8 mouse cellular contexts compared by ENCODE assay signal in genomic region chr12:59039971-59040844, GRCm38 (mm10). TPM values are rescaled to one million over a fixed set of nuclear protein-coding genes. Genes with fewer than 3 reads are reported as not detected.
DNase-seq lines count a peak whose midpoint lies in the region; ATAC-seq and TF ChIP-seq lines count a peak whose summit lies in the region.

No protein-coding gene starts in this region.

- no peak for TF ChIP-seq CTCF in bone marrow macrophage, adult 2 months (IDR thresholded peaks at IDR 0.05; ENCODE audit: low read depth, low read length)

- H3K4me3 ChIP-seq in bone marrow macrophage, adult 2 months (ENCODE audit: insufficient read depth, low read length) = peak overlapping the region; percentile 34; the same call in 1 of the 2 replicates
- H3K4me3 ChIP-seq in forebrain, embryonic 16.5 days (replicated peaks; ENCODE audit: low read length) = no peak overlapping the region
- H3K4me3 ChIP-seq in hindbrain, embryonic 16.5 days (ENCODE audit: low read length) = no peak overlapping the region
- H3K4me3 ChIP-seq in liver, embryonic 11.5 days (ENCODE audit: low read depth, low read length) = no peak overlapping the region

- peak; percentile 79 for ATAC-seq in forebrain, embryonic 16.5 days
- ATAC-seq in hindbrain, embryonic 16.5 days = peak; percentile 82
- ATAC-seq in liver, embryonic 11.5 days (replicated peaks; ENCODE audit: low FRiP score) = peak; percentile 93
- ATAC-seq in monocyte, adult 5-6 weeks (replicated peaks; ENCODE audit: insufficient number of reproducible peaks, low FRiP score, low TSS enrichment, poor library complexity, severe bottlenecking) = peak; percentile 59; the same call in 1 of the 2 replicates

- 7% methylated on average over 23 of the region's 23 CpGs for WGBS in forebrain, embryonic 16.5 days
- 5% methylated on average over 23 of the region's 23 CpGs for WGBS in hindbrain, embryonic 16.5 days
- WGBS in liver, embryonic 11.5 days = 2% methylated on average over 23 of the region's 23 CpGs

- DNase-seq in MEL-GATA-1-ER (ENCODE audit: extremely low read depth, low read depth) = peak; percentile 100
- peak; percentile 84 for DNase-seq in liver, embryonic 11.5 days (ENCODE audit: low spot score)
- DNase-seq in yolk sac, embryonic 10.5 days (ENCODE audit: low spot score) = peak; percentile 89
- DNase-seq in left cerebral cortex, adult 9 months (ENCODE audit: low spot score in 2 of 2) = no peak

- peaks cover 10% of the 10 kb centered on the region for H3K4me1 ChIP-seq in bone marrow macrophage, adult 2 months (ENCODE audit: control insufficient read depth, insufficient read depth, low read length)
- peaks cover 3% of the 10 kb centered on the region; the same call in 1 of the 2 replicates for H3K4me1 ChIP-seq in forebrain, embryonic 16.5 days (replicated peaks; ENCODE audit: control insufficient read depth, insufficient read depth, low read length)
- H3K4me1 ChIP-seq in hindbrain, embryonic 16.5 days (ENCODE audit: control insufficient read depth, insufficient read depth, low read depth, low read length) = no peaks in the 10 kb centered on the region
- no peaks in the 10 kb centered on the region for H3K4me1 ChIP-seq in liver, embryonic 11.5 days (replicated peaks; ENCODE audit: control insufficient read depth, insufficient read depth, low read length)

- H3K27me3 ChIP-seq in forebrain, embryonic 16.5 days (replicated peaks; ENCODE audit: control insufficient read depth, insufficient read depth, low read length) = no peaks in the 10 kb centered on the region
- H3K27me3 ChIP-seq in hindbrain, embryonic 16.5 days (replicated peaks; ENCODE audit: control insufficient read depth, insufficient read depth, low read length) = no peaks in the 10 kb centered on the region
- H3K27me3 ChIP-seq in liver, embryonic 11.5 days (replicated peaks; ENCODE audit: control insufficient read depth, insufficient read depth, low read length) = no peaks in the 10 kb centered on the region

- H3K36me3 ChIP-seq in forebrain, embryonic 16.5 days (ENCODE audit: control insufficient read depth, insufficient read depth) = peaks cover 8% of the 10 kb centered on the region; the same call in 1 of the 2 replicates
- peaks cover 14% of the 10 kb centered on the region for H3K36me3 ChIP-seq in hindbrain, embryonic 16.5 days (ENCODE audit: control insufficient read depth, insufficient read depth, low read length)
- H3K36me3 ChIP-seq in liver, embryonic 11.5 days (ENCODE audit: control insufficient read depth, insufficient read depth, low read length) = peaks cover 2% of the 10 kb centered on the region; the same call in 1 of the 2 replicates

- peak overlapping the region; percentile 23 for H3K4me2 ChIP-seq in forebrain, embryonic 16.5 days (ENCODE audit: low read length)
- peak overlapping the region; percentile 25; the same call in 1 of the 2 replicates for H3K4me2 ChIP-seq in hindbrain, embryonic 16.5 days (ENCODE audit: low read length)
- H3K4me2 ChIP-seq in liver, embryonic 11.5 days = peak overlapping the region; percentile 47

- TF ChIP-seq POLR2A in bone marrow macrophage, adult 2 months (IDR thresholded peaks at IDR 0.05; ENCODE audit: borderline replicate concordance, low read depth, low read length) = no peak

- no peaks in the 10 kb centered on the region for H3K9me3 ChIP-seq in forebrain, embryonic 16.5 days (ENCODE audit: control insufficient read depth, low read length)
- H3K9me3 ChIP-seq in hindbrain, embryonic 16.5 days (ENCODE audit: control insufficient read depth, low read length) = no peaks in the 10 kb centered on the region
- no peaks in the 10 kb centered on the region for H3K9me3 ChIP-seq in liver, embryonic 11.5 days (ENCODE audit: control insufficient read depth, low read length)

- no peak overlapping the region for H3K9ac ChIP-seq in forebrain, embryonic 16.5 days (replicated peaks; ENCODE audit: low read depth, low read length)
- no peak overlapping the region for H3K9ac ChIP-seq in hindbrain, embryonic 16.5 days (ENCODE audit: low read depth, low read length)
- H3K9ac ChIP-seq in liver, embryonic 11.5 days (ENCODE audit: low read depth, low read length) = peak overlapping the region; percentile 63; the same call in 1 of the 2 replicates

- peak overlapping the region; percentile 92 for H3K27ac ChIP-seq in bone marrow macrophage, adult 2 months (ENCODE audit: insufficient read depth, low read depth, low read length)
- no peak overlapping the region for H3K27ac ChIP-seq in forebrain, embryonic 16.5 days (ENCODE audit: low read length)
- peak overlapping the region; percentile 45 for H3K27ac ChIP-seq in hindbrain, embryonic 16.5 days (ENCODE audit: low read depth, low read length)
- peak overlapping the region; percentile 87 for H3K27ac ChIP-seq in liver, embryonic 11.5 days (ENCODE audit: low read depth, low read length)

RNA-seq across cellular contexts. Expression of gene Trappc6b, which starts 21.1 kb away (rescaled TPM):
- polyA plus RNA-seq in bone marrow macrophage, adult 2 months (2012; ENCODE audit: insufficient read depth, insufficient read length, missing spikeins) = 88.0 and 90.6 TPM in 2 replicates
- 153 and 164 TPM in 2 replicates for polyA plus RNA-seq in forebrain, embryonic 16.5 days (2015; fragmentation: Nextera tagmentation; extraction: Ambion mirVana)
- polyA plus RNA-seq in hindbrain, embryonic 16.5 days (2015; fragmentation: Nextera tagmentation; extraction: Ambion mirVana) = 150 and 173 TPM in 2 replicates
- 58.9 and 60.8 TPM in 2 replicates for polyA plus RNA-seq in liver, embryonic 11.5 days (2014; fragmentation: Nextera tagmentation; extraction: Ambion mirVana)
- total RNA-seq in monocyte, adult 5-6 weeks (2017) = 110 to 131 TPM (median 119 TPM) in 3 replicates

RNA-seq across cellular contexts. Expression of gene Pnn, which starts 26.5 kb away (rescaled TPM):
- 81.7 and 114 TPM in 2 replicates for polyA plus RNA-seq in bone marrow macrophage, adult 2 months (2012; ENCODE audit: insufficient read depth, insufficient read length, missing spikeins)
- polyA plus RNA-seq in forebrain, embryonic 16.5 days (2015; fragmentation: Nextera tagmentation; extraction: Ambion mirVana) = 93.7 and 94.9 TPM in 2 replicates
- 76.2 and 82.2 TPM in 2 replicates for polyA plus RNA-seq in hindbrain, embryonic 16.5 days (2015; fragmentation: Nextera tagmentation; extraction: Ambion mirVana)
- 90.7 and 92.2 TPM in 2 replicates for polyA plus RNA-seq in liver, embryonic 11.5 days (2014; fragmentation: Nextera tagmentation; extraction: Ambion mirVana)
- total RNA-seq in monocyte, adult 5-6 weeks (2017) = 109 to 145 TPM (median 133 TPM) in 3 replicates

RNA-seq across cellular contexts. Expression of gene Gemin2, which starts 27.0 kb away (rescaled TPM):
- 6.3 and 6.9 TPM in 2 replicates for polyA plus RNA-seq in bone marrow macrophage, adult 2 months (2012; ENCODE audit: insufficient read depth, insufficient read length, missing spikeins)
- polyA plus RNA-seq in forebrain, embryonic 16.5 days (2015; fragmentation: Nextera tagmentation; extraction: Ambion mirVana) = 14.7 and 15.2 TPM in 2 replicates
- 13.5 and 14.1 TPM in 2 replicates for polyA plus RNA-seq in hindbrain, embryonic 16.5 days (2015; fragmentation: Nextera tagmentation; extraction: Ambion mirVana)
- 33.9 and 36.5 TPM in 2 replicates for polyA plus RNA-seq in liver, embryonic 11.5 days (2014; fragmentation: Nextera tagmentation; extraction: Ambion mirVana)
- total RNA-seq in monocyte, adult 5-6 weeks (2017) = 5.1 to 8.0 TPM (median 7.8 TPM) in 3 replicates

RNA-seq across cellular contexts. Expression of gene Sec23a, which starts 28.4 kb away (rescaled TPM):
- 13.0 and 15.5 TPM in 2 replicates for polyA plus RNA-seq in bone marrow macrophage, adult 2 months (2012; ENCODE audit: insufficient read depth, insufficient read length, missing spikeins)
- polyA plus RNA-seq in forebrain, embryonic 16.5 days (2015; fragmentation: Nextera tagmentation; extraction: Ambion mirVana) = 105 and 121 TPM in 2 replicates
- polyA plus RNA-seq in hindbrain, embryonic 16.5 days (2015; fragmentation: Nextera tagmentation; extraction: Ambion mirVana) = 106 and 108 TPM in 2 replicates
- 42.5 and 51.6 TPM in 2 replicates for polyA plus RNA-seq in liver, embryonic 11.5 days (2014; fragmentation: Nextera tagmentation; extraction: Ambion mirVana)
- 20.5 to 28.1 TPM (median 24.5 TPM) in 3 replicates for total RNA-seq in monocyte, adult 5-6 weeks (2017)

RNA-seq across cellular contexts. Expression of gene Mia2, which starts 55.4 kb away (rescaled TPM):
- polyA plus RNA-seq in bone marrow macrophage, adult 2 months (2012; ENCODE audit: insufficient read depth, insufficient read length, missing spikeins) = 154 and 168 TPM in 2 replicates
- 33.0 and 41.5 TPM in 2 replicates for polyA plus RNA-seq in forebrain, embryonic 16.5 days (2015; fragmentation: Nextera tagmentation; extraction: Ambion mirVana)
- 32.8 and 33.7 TPM in 2 replicates for polyA plus RNA-seq in hindbrain, embryonic 16.5 days (2015; fragmentation: Nextera tagmentation; extraction: Ambion mirVana)
- 79.7 and 85.8 TPM in 2 replicates for polyA plus RNA-seq in liver, embryonic 11.5 days (2014; fragmentation: Nextera tagmentation; extraction: Ambion mirVana)
- total RNA-seq in monocyte, adult 5-6 weeks (2017) = 299 to 323 TPM (median 303 TPM) in 3 replicates

Comparison
In these comparisons a context has a peak if more than half of its experiments do, and no peak if none do; other contexts are left out.
1. DNase-seq: peak in MEL-GATA-1-ER (single experiment), liver, embryonic 11.5 days (single experiment) and yolk sac, embryonic 10.5 days (single experiment); none in left cerebral cortex, adult 9 months (0 of 2).
2. Peak in every context shown above with its lines, with median percentiles within 50 percentile points of each other: ATAC-seq and H3K4me2 ChIP-seq.